ENCODE assay signal across 18 mouse cellular contexts in the genomic region with DNA sequence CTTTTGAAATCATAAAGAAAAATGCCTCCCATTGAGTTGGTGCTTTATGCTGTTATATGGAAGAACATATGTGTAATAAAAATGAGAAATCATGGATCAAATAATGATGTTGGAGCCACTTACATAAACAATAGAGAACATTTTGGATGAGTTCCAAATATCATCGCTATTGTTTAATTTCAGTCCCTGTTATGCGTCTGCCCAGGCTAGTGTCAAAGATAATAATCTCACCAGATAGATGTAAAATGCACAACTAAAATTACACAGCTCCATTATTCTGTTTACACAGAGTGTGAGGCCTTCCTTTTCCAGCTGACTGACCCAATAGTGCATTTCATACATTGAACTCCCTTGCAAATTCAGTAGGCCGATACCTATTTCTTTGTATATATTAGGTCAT.
"Had no signal": no experiment of that assay in that cellular context is flagged by ENCODE, and none has a peak within 500 bp of the region (broad histone marks: within the 10 kb centered on the region; RNA-seq: fewer than 3 reads in every experiment).

No protein-coding gene starts in this region.

- H3K27me3 ChIP-seq: liver, embryonic 13.5 days; liver, embryonic 15.5 days; megakaryocyte, embryonic 14.5 days; midbrain, embryonic 13.5 days; midbrain, embryonic 15.5 days; stomach, embryonic 15.5 days had no signal

- H3K36me3 ChIP-seq: liver, embryonic 13.5 days; liver, embryonic 15.5 days; midbrain, embryonic 13.5 days; midbrain, embryonic 15.5 days; stomach, embryonic 15.5 days had no signal

- H3K27ac ChIP-seq: liver, embryonic 13.5 days; liver, embryonic 15.5 days; macrophage; midbrain, embryonic 13.5 days; midbrain, embryonic 15.5 days; stomach, embryonic 15.5 days had no signal

- H3K4me1 ChIP-seq: liver, embryonic 13.5 days; liver, embryonic 15.5 days; midbrain, embryonic 13.5 days; midbrain, embryonic 15.5 days had no signal

- ATAC-seq: liver, postnatal 0 days; lung, postnatal 0 days; midbrain, embryonic 13.5 days; midbrain, embryonic 15.5 days had no signal

- H3K4me2 ChIP-seq: liver, embryonic 11.5 days; liver, embryonic 13.5 days; liver, embryonic 15.5 days; midbrain, embryonic 11.5 days; midbrain, embryonic 13.5 days; midbrain, embryonic 15.5 days; stomach, embryonic 15.5 days had no signal

- H3K9me3 ChIP-seq: liver, embryonic 13.5 days; liver, embryonic 15.5 days; megakaryocyte, embryonic 14.5 days; midbrain, embryonic 13.5 days; midbrain, embryonic 15.5 days; stomach, embryonic 15.5 days had no signal

- DNase-seq: liver; liver, embryonic 13.5 days; liver, postnatal 0 days; lung, adult 2 months; lung, postnatal 14 days; right cerebral cortex, postnatal 14 days; thymus, adult 2 months; thymus, postnatal 14 days; thymus, postnatal 36 days had no signal

- H3K4me3 ChIP-seq: liver, embryonic 13.5 days; liver, embryonic 15.5 days; megakaryocyte, embryonic 14.5 days; midbrain, embryonic 13.5 days; midbrain, embryonic 15.5 days; stomach, embryonic 15.5 days had no signal

- H3K9ac ChIP-seq: liver, embryonic 13.5 days; liver, embryonic 15.5 days; liver, postnatal 0 days; midbrain, embryonic 13.5 days; midbrain, embryonic 15.5 days; stomach, embryonic 15.5 days had no signal
